Mouse (Mus musculus) frontal cortex, adult (tissue): ENCODE results near the gene AI464131.
"Not testable (repeated sequence)": the region's sequence is repeated elsewhere in the genome, so short reads cannot be mapped to it uniquely, and the experiment has no call there.

ENCODE experiments used
- ATAC-seq: cut with Nextera tagmentation; 2 replicates; pipeline ENCODE4 v1.9.2; 2017; ENCODE audit warnings: mild to moderate bottlenecking, moderate library complexity, mixed read lengths; ENCODE audit not compliant: low TSS enrichment

AI464131 gene

DNA sequence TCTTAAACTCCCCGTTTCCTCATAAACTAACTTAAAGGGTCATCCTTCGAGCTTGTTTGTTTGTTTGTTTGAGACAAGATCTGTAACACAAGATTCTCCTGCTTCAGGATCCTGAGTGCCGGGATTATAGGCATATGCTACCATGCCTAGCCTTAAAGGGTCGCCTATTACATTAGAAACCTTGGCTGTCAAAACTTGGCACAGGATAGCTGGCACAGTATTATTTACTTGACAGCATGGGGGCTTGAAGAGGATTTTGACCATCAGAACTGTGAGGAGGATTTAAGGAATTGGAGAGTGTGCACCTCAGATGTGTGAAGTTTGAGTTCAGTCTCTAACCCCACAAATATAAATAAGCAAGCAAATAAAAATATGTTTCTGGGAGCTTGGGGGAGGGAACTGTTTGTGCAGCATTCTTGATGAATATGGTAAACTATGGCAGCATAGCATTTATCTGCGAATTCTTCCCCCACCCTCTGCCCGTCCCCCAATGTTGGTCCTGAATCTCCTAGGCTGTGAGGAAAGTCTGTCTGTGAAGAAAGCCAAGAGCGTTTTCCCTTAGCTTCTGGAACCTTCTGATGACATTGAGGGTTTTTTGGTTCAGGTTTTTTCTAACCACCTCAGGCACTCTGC is 32.7 kb downstream of the AI464131 start:
- ATAC-seq: no peak

DNA sequence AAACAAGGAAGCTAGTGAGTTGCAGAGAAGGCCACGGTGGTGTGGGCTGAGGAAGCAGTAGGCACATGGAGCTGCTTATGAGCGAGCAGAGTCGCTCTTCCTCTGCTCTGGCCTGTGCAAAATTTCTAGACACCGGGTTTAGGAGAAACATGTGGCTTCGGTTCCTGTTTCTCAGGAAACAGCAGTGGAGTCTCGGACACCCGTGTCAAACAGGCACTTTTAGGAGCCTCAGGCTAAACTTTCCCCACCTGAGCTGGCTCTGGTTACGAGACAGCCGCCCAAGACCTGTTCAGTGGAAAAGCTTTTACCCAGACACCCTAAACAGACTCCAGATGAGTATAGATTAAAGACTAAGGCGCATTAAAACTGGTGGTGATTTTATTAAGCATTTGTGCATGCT is 33.7 kb downstream of the AI464131 start:
- ATAC-seq: no peak

DNA sequence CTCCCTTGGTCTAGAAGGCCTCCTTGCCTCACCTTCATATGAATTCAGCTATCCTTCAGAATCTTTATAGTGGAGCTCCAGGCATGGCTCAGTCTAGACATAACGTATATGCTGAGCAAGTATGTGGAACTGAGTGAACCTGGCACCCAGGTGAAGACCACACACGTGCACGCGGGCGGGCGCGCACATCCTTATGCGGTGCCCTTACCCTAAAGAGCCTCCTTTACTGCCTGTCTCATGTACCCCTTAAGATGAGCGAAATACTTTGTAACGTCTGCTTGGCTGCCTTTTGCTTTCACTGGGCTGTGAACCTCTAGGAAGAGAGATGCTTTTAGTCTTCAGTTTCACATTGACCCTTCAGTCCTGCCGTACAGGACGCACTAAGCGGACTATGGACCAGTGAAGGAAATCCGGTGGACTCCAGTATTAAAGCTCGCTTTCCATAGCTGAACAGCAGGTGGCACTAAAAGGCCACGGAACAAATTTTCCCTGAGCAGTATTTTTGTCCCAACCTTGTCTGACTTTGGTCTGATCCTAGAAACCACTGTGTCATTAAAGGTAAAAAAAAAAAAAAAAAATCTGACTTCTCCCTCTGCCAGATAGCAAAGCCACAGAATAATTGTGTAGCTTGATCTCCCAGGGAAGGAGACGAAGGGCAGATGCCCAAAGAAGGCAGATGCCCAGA is 34.3 kb downstream of the AI464131 start:
- ATAC-seq: no peak

DNA sequence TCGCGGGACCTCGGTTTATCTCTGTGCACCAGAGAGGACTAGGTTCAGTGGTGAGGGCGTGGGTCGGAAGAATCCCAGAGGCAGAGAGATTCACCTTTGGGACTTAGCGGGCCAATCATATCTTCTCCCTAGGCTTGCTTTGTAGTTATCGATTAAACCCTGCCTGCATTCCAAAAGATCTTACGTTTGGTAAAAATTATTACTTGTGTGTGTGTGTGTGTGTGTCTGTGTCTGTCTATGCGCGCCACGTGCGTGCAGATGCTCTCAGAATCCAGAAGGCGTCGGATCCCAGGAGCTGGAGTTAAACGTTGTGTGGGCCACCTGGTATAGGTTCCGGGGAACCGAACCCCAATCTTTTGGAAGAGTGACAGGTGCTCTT is 37.6 kb downstream of the AI464131 start:
- ATAC-seq: 0 out of 2 replicates have a peak, but pooled peaks have one; percentile 7

DNA sequence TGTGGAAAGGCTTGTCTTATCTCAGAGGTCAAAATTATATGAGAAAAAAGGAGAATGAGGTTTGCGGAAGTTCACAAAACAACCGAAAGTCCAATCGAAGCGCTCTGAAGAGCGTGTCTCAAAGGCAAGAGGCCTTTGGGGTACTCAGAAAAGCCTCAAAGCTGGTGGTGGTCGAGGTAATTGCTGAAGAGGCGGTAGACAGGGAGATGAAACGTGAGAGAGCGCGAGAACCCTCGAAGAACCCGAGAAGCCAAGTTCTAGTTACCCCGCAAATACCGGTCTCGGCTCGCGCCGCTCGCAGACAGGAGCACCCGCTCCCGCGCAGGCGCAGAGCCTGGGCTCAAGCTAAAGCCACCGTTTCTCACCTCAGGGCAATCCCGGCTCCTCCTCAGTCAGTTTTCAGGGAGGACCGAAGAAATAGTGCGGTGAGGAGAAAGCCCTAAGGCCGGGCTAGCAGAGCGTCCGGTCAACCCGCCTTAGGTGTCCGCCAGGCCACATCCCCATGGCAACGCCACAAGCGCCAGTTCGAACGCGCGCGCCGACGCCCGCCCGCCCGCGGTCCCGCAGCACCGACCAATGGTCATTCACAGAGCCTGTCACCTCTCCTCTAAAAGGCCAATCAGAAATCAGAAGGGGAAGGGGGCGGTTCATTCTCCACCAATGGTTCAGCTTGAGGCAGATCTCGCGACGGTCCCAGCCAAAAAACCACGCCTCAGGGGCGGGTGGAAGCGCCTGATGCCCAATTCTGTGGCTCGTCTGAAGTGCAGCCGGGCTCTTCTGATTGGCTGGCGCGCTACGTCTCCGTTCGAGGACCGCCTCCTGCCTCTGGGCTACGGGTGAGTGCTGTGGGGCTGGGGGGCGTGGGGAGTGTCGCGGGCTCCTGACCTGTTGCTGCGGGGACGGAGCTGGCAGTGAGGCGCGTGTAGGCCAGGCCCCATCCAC is 38.3 kb downstream of the AI464131 start, which contains the start of the genes Kif24 and Nudt2:
Kif24 (minus strand) TSS at position 543 of the 942 bp plus-strand sequence.
Nudt2 (plus strand) TSS at position 807 of the 942 bp plus-strand sequence.
- ATAC-seq: peak; percentile 98

DNA sequence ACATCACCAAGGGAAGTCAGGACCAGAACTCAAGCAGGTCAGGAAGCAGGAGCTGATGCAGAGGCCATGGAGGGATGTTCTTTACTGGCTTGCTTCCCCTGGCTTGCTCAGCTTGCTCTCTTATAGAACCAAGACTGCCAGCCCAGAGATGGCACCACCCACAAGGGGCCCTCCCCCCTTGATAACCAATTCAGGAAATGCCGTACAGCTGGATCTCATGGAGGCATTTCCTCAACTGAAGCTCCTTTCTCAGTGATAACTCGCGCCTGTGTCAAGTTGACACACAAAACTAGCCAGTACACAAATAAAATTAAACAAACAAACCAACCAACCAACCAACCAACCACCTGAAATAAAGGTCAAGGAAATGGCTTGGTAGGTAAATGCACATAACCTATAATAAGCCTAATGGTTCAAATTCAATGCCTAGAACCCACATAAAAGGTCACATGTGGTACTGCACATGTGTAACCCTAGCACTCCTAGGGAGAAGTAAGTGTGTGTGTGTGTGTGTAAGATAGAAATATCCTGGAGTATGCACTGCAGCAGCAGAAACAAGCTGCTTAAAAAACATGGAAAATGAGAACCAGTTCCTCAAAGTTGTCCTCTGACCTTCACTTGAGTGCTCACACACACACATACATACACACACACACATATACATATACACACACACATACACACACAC is 39.7 kb downstream of the AI464131 start:
- not testable (repeated sequence) for ATAC-seq

DNA sequence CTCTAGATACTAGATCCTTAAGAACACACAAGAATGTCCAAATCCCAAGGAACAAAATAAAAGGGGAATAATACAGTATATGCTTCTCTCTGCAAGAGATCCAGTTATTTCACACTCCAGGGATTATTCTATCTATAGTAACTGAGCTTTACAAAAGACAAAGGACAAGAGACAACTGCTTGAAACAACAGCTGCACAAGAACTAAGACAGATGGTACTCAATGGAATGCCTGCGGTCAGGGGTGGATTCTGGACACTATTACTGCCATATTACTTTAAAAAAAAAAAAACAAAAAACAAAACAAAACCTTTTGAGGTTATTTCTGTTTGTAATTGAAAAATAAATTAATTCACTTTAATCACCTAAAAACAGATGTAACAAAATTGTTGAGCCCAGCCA is 42.2 kb downstream of the AI464131 start:
- ATAC-seq: no peak

DNA sequence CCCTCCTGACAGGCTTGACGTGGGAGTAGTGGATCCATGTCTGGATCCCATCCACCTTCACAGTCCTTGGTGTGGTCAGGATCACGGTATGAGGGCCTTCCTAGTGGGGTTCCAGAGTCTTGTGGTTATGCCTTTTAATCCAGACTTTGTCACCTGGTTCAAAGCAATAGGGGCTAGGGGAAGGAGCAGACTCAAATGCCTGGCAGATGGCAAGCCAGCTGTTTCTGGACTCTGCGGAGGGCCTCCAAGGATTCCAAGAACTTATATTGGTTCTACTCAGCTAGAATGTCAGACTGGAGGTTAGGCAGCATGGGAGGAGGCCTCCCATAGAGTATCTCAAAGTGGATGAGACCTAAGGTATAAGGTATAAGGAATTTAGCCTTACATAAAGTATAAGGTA is 55.3 kb downstream of the AI464131 start:
- ATAC-seq: no peak
